In genomic region chr8:116053483-116053882, GRCm38 (mm10) we compare ENCODE assay signal across 11 mouse cellular contexts.
DNase-seq lines count a peak whose midpoint lies in the region; ATAC-seq and TF ChIP-seq lines count a peak whose summit lies in the region.
"Had no signal": no experiment of that assay in that cellular context is flagged by ENCODE, and none has a peak within 500 bp of the region (broad histone marks: within the 10 kb centered on the region; RNA-seq: fewer than 3 reads in every experiment).

No protein-coding gene starts in this region.

- no peak for TF ChIP-seq POLR2A in kidney, adult 2 months (IDR thresholded peaks at IDR 0.05; ENCODE audit: low read depth, low read length)

- H3K9me3 ChIP-seq in midbrain, embryonic 13.5 days = no peaks in the 10 kb centered on the region

- DNase-seq in frontal cortex, postnatal 25 days (ENCODE audit: low spot score in 2 of 2) = no peak
- DNase-seq in right cerebral cortex, adult 18-20 months = peak; percentile 15
- DNase-seq in right cerebral cortex, postnatal 25 days = no peak
- DNase-seq in kidney, adult 2 months = no peak
- DNase-seq in cerebellum, postnatal 25 days = no peak
- DNase-seq: lung, postnatal 10 days had no signal

- TF ChIP-seq CTCF in kidney, adult 2 months (conservative IDR thresholded peaks at IDR 0.05; ENCODE audit: insufficient read depth, insufficient read length, low read depth, low read length) = no peak

- peaks cover 20% of the 10 kb centered on the region for H3K4me1 ChIP-seq in midbrain, embryonic 13.5 days (replicated peaks)
- no peaks in the 10 kb centered on the region for H3K4me1 ChIP-seq in kidney, adult 2 months (ENCODE audit: control insufficient read depth, insufficient read depth, low read length)

- no peak overlapping the region for H3K9ac ChIP-seq in midbrain, embryonic 13.5 days (replicated peaks)

- peak; percentile 62 for ATAC-seq in frontal cortex, adult (ENCODE audit: low TSS enrichment)
- peak; percentile 87 for ATAC-seq in midbrain, embryonic 13.5 days
- ATAC-seq in CD4-positive, CD25-positive, alpha-beta regulatory T cell, adult 4 months = no peak

- H3K36me3 ChIP-seq in midbrain, embryonic 13.5 days = no peaks in the 10 kb centered on the region
- H3K36me3 ChIP-seq in kidney, adult 2 months (ENCODE audit: control insufficient read depth, insufficient read depth, low read length) = no peaks in the 10 kb centered on the region

- WGBS in midbrain, embryonic 13.5 days = 4% methylated on average over 7 of the region's 7 CpGs
- 76% methylated on average over 7 of the region's 7 CpGs for WGBS in kidney, adult 2 months

- H3K4me3 ChIP-seq in midbrain, embryonic 13.5 days (replicated peaks) = no peak overlapping the region
- H3K4me3 ChIP-seq in kidney, adult 2 months (ENCODE audit: insufficient read depth, low read depth, low read length) = no peak overlapping the region

- no peak overlapping the region for H3K4me2 ChIP-seq in midbrain, embryonic 13.5 days (replicated peaks)
- H3K4me2 ChIP-seq: heart, embryonic 11.5 days had no signal

- peaks cover 62% of the 10 kb centered on the region for H3K27me3 ChIP-seq in midbrain, embryonic 13.5 days
- no peaks in the 10 kb centered on the region for H3K27me3 ChIP-seq in kidney, adult 2 months (replicated peaks; ENCODE audit: control insufficient read depth, insufficient read depth, low read length)

- H3K27ac ChIP-seq in midbrain, embryonic 13.5 days = peak overlapping the region; percentile 33; the same call in 1 of the 2 replicates
- H3K27ac ChIP-seq in kidney, adult 2 months (ENCODE audit: insufficient read depth, low read depth, low read length) = no peak overlapping the region
- H3K27ac ChIP-seq: kidney, postnatal 0 days had no signal
